Mouse (Mus musculus): ENCODE measurements around the gene St7l.

Gene St7l

DNA sequence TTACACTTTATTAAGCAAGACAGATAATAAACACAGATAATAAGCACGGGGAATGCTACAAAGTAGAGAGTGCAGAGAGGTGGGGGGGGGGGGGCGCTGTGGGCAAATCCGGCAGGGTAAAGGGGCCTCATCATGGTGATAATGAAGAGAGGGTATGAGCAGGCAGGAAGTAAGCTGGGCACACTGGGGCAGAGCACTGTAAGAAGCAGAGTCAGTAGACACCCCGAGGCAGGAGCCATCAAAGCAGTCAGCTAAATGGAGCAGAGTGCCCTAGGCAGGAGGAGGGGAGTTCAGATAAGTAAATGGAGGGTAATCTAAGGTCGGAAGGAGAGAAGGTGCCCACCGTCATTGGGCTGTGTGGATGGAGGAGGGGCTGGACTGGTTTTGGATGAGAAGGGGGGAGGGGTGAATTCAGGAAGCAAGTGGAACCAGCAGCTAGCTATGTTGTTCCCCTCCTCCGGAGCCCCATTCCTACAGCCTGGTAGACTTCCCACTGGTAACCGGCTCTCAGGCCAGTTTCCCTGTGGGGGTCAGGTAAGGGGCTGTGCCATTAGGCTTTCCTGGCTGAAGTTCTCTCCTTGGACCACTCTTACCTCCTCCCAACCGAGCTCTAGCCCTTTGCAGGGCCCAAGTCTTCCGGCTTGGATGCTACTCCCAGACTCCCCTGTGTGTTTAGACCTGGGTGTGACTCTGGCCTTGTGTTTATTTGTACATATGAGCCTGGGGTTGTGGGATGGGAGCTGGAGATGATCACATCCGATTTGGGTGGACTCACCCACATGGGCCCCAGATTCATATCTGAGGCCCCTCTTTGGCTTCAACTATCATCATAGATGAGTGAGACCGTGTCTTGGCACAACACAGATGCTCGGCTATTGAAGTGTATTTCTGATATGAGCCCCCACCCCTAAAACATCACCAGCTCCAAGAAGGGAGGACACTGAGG is 99.8 kb downstream of the St7l start:
- in situ Hi-C loops (cut with MboI): no loop called here

DNA sequence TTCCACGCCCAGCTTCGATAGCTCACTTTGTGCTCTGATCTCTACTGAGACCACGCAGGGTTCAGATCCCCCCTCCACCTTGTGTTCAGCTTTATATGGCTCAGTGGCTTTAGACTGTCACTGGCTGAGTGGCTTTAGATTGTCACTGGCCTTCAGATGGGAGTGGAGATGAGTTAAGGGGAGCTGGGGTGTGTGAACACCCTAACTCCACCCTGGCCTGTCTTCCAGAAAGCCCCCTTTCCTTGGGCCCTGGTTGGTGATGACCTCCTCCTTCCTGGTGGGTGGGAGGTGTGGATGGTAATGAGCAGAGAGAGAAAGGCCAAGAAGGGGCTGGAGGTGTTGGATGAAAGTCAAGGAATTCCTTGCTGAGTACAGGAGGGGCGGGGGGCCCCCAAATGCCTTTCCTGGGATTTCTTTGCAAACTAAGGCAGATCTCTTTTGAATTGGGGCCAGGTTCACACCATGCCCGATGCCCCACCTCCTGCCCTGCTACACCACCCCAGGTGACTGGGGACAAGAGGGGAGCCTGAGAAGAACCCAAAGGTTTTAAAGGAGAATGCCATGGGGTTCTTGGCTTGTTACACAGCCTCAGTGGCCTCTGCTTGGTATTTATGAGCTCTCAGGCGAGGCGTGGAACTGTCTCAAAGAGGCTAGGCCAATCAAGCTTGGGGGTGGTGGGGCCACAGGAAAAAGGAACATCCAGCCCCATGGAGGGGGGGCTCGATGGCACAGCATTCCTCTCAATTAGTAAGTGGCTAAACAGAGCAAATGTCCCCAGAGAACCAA is 101.5 kb downstream of the St7l start:
- in situ Hi-C loops (cut with MboI): no loop called here

DNA sequence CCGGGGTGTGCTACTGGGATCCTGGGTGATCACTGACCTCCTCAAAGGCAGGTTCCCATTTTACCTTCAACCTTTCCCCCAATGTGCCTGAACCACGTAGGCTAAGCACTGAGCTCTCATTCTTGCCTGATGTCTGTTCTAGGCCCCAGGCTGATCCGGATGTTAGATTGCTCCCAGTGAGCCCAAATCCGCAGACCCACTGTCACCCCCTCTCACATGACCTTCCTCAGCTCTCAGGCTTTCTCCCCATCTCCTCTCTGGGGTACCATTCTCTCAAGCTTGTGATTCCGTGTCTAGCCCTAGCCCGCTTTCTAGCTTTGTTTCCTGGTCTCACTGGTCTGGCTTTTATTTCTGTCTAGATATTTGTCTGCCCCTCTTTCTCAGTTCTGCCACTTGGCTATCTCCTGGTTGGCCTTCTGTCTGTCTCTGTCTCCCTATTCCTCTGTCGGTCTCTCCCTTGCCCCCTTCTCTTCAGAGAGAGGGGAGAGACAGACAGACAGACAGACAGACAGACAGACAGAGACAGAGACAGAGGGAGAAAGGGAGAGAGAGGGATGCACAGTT is 102.3 kb downstream of the St7l start:
- in situ Hi-C loops (cut with MboI): no loop called here

DNA sequence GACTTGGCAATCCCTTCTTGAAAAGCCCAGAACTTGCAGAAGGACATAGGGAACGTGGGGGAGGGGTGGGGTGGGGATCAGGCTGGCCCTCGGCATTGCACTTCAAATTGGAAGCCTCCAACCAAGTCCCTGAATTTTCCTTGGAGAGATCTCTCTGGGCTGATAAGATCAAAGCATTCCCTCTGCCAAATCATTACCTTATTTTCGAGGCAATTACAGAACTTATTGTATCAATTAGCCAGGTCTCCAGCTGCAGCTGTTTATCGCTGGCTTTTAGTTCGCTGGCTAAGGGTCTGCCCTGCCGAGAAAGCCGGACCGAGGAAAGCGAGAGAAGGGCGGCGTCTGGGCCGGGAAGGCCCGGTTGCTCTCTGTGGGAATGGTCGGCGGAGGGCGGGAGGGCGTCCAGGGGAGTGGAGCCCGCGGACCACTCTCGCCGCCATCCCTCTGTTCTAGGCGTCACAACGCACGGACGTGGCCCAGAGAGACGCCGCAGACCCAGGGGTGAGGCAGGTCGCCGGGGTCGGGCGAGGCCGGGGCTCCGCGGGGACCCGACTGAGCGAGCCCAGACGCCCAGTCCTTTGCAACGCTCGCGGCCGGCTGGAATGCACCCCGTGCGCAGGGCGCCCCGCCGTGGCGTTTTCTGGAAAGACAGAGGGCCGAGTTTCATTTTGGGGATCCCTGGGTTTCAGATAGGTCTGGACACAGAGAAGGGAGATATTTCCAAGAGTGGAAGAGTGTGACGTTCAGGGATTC is 103.9 kb downstream of the St7l start:
- in situ Hi-C loops (cut with MboI): no loop called here
